Mouse (Mus musculus): ENCODE measurements around the gene Gm14137. TPM values are rescaled to one million over a fixed set of nuclear protein-coding genes. Genes with fewer than 3 reads are reported as not detected.

Gm14137 gene
- polyA plus RNA-seq, 1 experiment: 0.76 TPM

DNA sequence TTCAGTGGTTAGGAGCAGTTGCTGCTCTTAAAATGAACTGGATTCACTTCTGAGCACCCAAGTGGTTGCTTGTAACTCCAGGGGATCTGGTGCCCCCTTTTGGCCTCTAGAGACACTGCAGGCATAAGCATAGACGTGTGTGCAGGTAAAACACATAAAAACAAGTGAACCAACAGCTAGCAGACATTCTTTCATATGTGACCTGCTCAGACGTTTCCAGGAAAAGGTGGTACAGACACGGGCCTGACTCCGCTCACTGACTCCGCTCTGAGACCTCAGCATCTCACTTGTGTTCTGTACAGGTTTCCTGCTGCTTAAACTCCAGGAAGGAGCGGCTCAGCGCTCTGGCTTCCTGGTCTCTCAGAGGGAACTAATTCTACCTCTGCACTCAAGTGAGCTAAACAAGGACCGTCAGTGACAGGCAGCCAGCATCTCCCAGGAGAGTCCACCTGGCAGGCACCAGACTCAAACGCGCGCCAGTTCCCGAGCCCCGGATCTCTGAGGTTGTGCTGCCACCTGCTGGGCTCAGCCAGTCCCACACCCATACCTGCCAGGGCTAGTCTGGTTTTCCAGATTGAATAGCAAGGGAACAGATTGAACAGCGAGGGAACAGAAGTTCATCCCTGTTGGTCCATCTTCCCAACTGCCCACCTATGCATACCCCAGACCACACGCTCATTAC lies 14.9 kb downstream of the Gm14137 start:
- peak overlapping the region; percentile 43 for H3K4me3 ChIP-seq (replicated peaks; ENCODE audit: extremely low read depth, low read depth, low read length)
- peak; percentile 88 for DNase-seq
- H3K4me1 ChIP-seq (ENCODE audit: control insufficient read depth, insufficient read depth, low read length): peaks cover 3% of the 10 kb centered on the region
- TF ChIP-seq POLR2A (IDR thresholded peaks at IDR 0.05; ENCODE audit: borderline replicate concordance, extremely low read depth, low read depth, low read length) (no peak), CTCF (IDR thresholded peaks at IDR 0.05; ENCODE audit: insufficient read depth, low read length) (peak; percentile 85)
- WGBS: 5% methylated on average over 15 of the region's 15 CpGs

DNA sequence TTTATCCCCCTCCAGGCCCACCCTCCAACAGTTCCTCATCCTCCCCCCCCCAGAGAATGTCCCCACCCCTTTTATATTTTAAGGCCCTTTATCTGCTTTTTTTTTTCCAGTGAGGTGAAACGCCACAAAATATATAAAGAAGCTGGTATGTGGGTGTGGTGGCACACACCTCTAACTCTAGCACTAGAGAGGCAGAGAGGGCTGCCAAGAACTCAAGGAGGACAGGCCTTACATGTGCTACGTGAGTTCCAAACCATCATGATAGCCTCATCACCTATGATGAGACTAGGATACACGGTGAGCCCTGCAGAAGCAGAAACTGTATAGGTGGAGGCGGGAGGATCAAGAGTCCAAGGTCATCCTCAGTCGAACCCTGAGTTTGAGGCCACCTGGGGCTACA lies 16.7 kb downstream of the Gm14137 start:
- Histone ChIP-seq H3K4me3 (replicated peaks; ENCODE audit: extremely low read depth, low read depth, low read length) (no peak overlapping the region), H3K4me1 (ENCODE audit: control insufficient read depth, insufficient read depth, low read length) (peaks cover 3% of the 10 kb centered on the region)
- DNase-seq: no peak
- TF ChIP-seq POLR2A (IDR thresholded peaks at IDR 0.05; ENCODE audit: borderline replicate concordance, extremely low read depth, low read depth, low read length): no peak
- no peak for TF ChIP-seq CTCF (IDR thresholded peaks at IDR 0.05; ENCODE audit: insufficient read depth, low read length)
- WGBS: 61% methylated on average over 5 of the region's 5 CpGs

DNA sequence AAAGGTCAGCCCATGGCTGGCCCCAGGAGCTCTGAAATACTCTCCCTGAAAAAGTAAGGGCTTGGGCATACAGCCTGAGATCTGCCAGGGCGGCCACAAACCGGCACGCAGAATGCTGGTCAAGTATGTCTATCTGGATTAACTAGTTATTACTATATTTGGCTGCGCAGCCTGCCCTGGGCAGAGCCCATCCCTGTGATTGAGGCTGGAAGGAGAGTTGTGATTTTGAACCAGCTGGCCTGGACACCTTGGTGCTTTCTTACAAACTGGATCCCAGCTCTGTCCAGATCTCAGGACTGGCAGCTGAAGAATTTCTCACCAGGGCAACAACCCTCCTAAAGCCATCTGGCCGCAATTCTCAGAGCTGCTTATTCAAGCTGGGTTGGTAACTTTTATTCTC lies 19.8 kb downstream of the Gm14137 start:
- no peak for TF ChIP-seq CTCF (IDR thresholded peaks at IDR 0.05; ENCODE audit: insufficient read depth, low read length)
- no peak overlapping the region for H3K4me3 ChIP-seq (replicated peaks; ENCODE audit: extremely low read depth, low read depth, low read length)
- 77% methylated on average over 5 of the region's 5 CpGs for WGBS
- peaks cover 3% of the 10 kb centered on the region for H3K4me1 ChIP-seq (ENCODE audit: control insufficient read depth, insufficient read depth, low read length)
- no peak for DNase-seq

DNA sequence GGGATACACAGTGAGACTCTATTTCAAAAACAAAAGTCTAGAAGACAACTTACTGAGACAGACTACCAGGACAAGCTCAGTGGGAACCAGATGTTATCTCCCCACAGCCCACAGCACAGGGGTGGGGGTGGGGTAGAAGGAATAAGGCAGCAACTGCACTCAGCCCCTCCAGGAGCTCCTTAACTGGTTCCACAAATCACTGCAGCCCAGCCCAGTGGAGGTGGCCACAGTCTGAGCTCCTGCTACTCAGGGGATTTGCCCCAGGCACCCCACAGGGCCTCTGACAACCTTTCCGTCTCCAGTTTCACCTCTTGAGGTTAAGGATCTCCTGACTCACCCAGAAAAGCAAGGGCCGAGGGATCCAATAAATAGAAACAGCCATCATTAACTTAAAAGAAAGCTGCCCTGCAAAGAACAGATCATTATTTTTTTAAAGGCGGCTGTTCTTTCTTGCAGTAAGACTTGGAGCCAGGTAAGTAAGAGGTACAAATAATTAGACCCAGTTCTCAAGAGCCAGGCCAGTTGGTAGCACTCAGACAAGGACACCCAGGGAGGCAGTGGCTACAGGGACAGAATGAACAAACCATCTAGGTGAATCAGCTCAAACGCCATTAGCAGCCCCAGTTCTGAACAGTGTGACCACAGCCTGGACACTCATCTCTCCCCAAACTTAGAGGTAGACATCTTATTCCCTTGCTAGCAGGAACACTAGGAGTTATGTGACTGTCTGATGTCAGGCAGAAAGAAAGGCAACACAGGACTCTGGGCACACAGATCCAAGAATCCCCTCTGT lies 22.2 kb downstream of the Gm14137 start:
- DNase-seq: no peak
- WGBS: 63% methylated on average over 4 of the region's 4 CpGs
- H3K4me3 ChIP-seq (replicated peaks; ENCODE audit: extremely low read depth, low read depth, low read length): no peak overlapping the region
- TF ChIP-seq POLR2A (IDR thresholded peaks at IDR 0.05; ENCODE audit: borderline replicate concordance, extremely low read depth, low read depth, low read length) (no peak), CTCF (IDR thresholded peaks at IDR 0.05; ENCODE audit: insufficient read depth, low read length) (no peak)
- H3K4me1 ChIP-seq (ENCODE audit: control insufficient read depth, insufficient read depth, low read length): 0 out of 2 replicates have a peak, but pooled peaks cover 2% of the 10 kb centered on the region

DNA sequence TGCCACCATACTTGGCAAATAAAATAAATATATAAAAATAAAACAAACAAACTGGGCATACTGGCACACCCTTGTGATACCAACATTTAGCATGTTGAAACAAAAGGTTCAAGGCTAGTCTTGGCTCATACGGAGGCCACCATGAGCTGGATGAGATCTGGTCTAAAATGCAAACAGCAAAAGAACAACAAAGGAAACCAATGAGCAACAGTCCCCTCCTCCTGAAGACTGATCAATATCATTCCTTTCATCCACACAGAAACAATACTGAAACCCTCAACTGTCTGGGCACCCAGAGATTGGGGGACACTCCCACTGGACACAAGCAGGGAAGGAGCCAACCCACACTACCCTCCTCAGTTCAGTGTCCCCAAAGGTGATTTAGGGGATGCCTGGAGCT lies 23.2 kb downstream of the Gm14137 start:
- TF ChIP-seq CTCF (IDR thresholded peaks at IDR 0.05; ENCODE audit: insufficient read depth, low read length): no peak
- TF ChIP-seq POLR2A (IDR thresholded peaks at IDR 0.05; ENCODE audit: borderline replicate concordance, extremely low read depth, low read depth, low read length): no peak
- no peak for DNase-seq
- H3K4me3 ChIP-seq (replicated peaks; ENCODE audit: extremely low read depth, low read depth, low read length): no peak overlapping the region
- H3K4me1 ChIP-seq (ENCODE audit: control insufficient read depth, insufficient read depth, low read length): peaks cover 2% of the 10 kb centered on the region; the same call in 1 of the 2 replicates
- WGBS: 47% methylated on average over 1 of the region's 1 CpGs

DNA sequence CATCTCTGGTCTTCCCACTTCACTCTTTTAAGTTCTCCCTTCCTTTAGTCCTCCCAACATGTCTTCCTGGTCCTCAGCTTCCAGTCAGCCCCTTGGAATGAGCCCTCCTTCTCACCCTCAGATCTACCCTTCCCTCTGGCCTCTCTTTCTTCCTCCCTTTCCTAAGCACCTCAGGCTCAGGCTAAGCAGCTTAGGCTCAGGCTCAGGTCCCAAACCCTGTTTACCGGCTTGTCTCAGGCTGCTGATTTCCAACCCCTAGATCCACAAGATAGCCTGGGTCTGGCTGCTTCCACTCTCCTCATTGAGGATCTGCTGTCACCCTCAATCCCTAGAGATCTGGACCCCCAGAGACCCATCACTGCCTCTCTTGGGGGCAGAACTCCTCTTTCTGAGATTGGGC lies 23.7 kb downstream of the Gm14137 start:
- WGBS: 55% methylated on average over 1 of the region's 1 CpGs
- Histone ChIP-seq H3K4me3 (replicated peaks; ENCODE audit: extremely low read depth, low read depth, low read length) (no peak overlapping the region), H3K4me1 (ENCODE audit: control insufficient read depth, insufficient read depth, low read length) (peaks cover 7% of the 10 kb centered on the region)
- no peak for DNase-seq
- TF ChIP-seq POLR2A (IDR thresholded peaks at IDR 0.05; ENCODE audit: borderline replicate concordance, extremely low read depth, low read depth, low read length): no peak
- no peak for TF ChIP-seq CTCF (IDR thresholded peaks at IDR 0.05; ENCODE audit: insufficient read depth, low read length)

DNA sequence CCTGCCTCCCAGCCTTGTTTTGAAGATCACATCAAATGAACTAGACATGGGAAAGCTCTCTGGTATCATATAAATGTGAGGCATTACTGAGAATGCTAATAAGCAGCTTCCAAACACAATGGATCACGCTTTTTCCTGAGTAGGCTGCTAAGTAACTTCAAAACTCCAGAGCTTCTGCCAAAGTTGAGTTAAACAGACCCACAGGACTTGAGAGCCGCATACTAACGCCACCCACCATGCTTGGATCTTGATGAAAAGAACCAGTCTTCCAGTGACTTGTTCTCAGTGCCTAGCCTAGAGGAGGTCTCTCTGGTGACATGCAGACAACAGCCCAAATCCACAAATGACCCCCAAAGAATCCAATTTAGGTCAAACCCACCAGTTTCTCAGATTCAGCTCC lies 24.6 kb downstream of the Gm14137 start:
- TF ChIP-seq CTCF (IDR thresholded peaks at IDR 0.05; ENCODE audit: insufficient read depth, low read length) (no peak), POLR2A (IDR thresholded peaks at IDR 0.05; ENCODE audit: borderline replicate concordance, extremely low read depth, low read depth, low read length) (no peak)
- no peak for DNase-seq
- H3K4me3 ChIP-seq (replicated peaks; ENCODE audit: extremely low read depth, low read depth, low read length): no peak overlapping the region

DNA sequence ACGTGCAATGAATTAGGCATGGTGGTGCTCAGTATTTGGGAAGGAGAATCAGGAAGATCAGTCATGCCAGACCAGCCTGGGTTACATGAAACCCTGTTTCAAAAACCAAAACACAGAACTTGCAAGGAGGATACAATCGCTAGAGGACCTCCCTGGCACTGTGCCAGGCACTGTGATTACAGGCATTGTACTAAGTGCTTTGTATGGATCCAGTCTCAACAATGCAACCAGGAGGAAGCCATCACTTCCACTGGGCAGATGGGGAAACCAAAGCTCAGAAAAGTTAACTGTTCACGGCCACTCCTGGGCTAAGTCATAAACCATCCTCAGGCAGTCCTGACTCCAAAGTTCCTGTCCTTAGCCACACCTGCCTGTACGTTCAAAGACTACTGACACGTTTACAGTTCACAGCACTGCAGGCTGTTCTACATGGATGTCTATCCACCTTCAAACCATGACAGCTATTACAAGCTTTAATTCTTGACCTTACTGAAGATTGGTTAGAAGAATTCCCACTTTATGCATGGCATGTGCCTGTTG lies 28.7 kb downstream of the Gm14137 start:
- Histone ChIP-seq H3K4me3 (replicated peaks; ENCODE audit: extremely low read depth, low read depth, low read length) (no peak overlapping the region), H3K4me1 (ENCODE audit: control insufficient read depth, insufficient read depth, low read length) (peaks cover 11% of the 10 kb centered on the region)
- 33% methylated on average over 5 of the region's 5 CpGs for WGBS
- TF ChIP-seq POLR2A (IDR thresholded peaks at IDR 0.05; ENCODE audit: borderline replicate concordance, extremely low read depth, low read depth, low read length) (no peak), CTCF (IDR thresholded peaks at IDR 0.05; ENCODE audit: insufficient read depth, low read length) (no peak)
- no peak for DNase-seq

More for the DNA sequence above, 24.6 kb downstream of the Gm14137 start:
- H3K4me1 ChIP-seq (ENCODE audit: control insufficient read depth, insufficient read depth, low read length): peaks cover 11% of the 10 kb centered on the region
- WGBS: 67% methylated on average over 3 of the region's 3 CpGs

DNA sequence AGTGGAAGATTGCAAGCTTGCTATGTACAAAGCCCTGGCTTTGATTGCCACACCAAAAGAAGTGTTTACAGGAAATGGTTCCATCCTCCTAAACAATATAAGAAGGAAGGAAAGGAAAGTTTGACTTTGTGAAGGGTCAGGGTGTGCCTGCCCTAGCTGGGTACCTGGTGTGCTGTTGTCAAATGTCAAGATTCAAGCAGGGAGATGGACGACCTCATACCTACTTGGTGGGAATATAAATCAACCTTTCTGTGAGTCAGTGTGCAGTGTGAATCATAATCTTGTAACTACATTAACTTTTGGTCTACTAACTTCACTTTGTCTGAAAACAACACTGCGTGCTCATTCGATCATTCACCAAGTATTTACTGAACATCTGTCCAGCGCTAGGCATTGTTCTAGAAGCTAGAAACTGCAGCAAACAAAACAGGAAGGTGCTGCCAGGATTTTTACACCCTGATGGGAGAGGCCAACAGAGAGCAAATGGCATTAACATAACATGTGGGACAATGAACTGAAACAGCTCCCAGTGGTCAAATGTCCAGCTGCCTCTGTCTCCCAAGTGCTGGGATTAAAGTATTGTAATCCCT lies 29.7 kb downstream of the Gm14137 start:
- Histone ChIP-seq H3K4me1 (ENCODE audit: control insufficient read depth, insufficient read depth, low read length) (peaks cover 9% of the 10 kb centered on the region), H3K4me3 (replicated peaks; ENCODE audit: extremely low read depth, low read depth, low read length) (no peak overlapping the region)
- DNase-seq: no peak
- WGBS: 44% methylated on average over 4 of the region's 4 CpGs
- TF ChIP-seq CTCF (IDR thresholded peaks at IDR 0.05; ENCODE audit: insufficient read depth, low read length) (no peak), POLR2A (IDR thresholded peaks at IDR 0.05; ENCODE audit: borderline replicate concordance, extremely low read depth, low read depth, low read length) (no peak)

Data from lung, adult 2 months (tissue).